Mouse (Mus musculus) ES-E14 (cell line): Measurements from ENCODE around the gene Sarm1. TPM values are rescaled to one million over a fixed set of nuclear protein-coding genes. Genes with fewer than 3 reads are reported as not detected.

Source experiments
- DNase-seq: peaks from one replicate; pipeline ENCODE4 v3.0.0-alpha.2; 2013; ENCODE audit warnings: low read depth, low spot score
- H3K27ac ChIP-seq: 2 replicates; pipeline ENCODE4 v1.5.1; 2012; ENCODE audit warnings: low read depth, mild to moderate bottlenecking, low read length, moderate library complexity, mixed read lengths; ENCODE audit not compliant: poor library complexity, insufficient read depth, severe bottlenecking
- H3K36me3 ChIP-seq: 2 replicates; pipeline ENCODE4 v1.6.1; 2012; ENCODE audit warnings: mild to moderate bottlenecking, low read length, moderate library complexity, mixed read lengths; ENCODE audit not compliant: control insufficient read depth, poor library complexity, insufficient read depth, severe bottlenecking
- H3K4me1 ChIP-seq, 2 experiments: fragments of 150-350 bp in 1 of 2; sonication (generic) in 1 of 2; 2 replicates each; pipeline ENCODE4 v1.6.1; 2012; ENCODE audit warnings: low read length in 2 of 2, mild to moderate bottlenecking in 1 of 2, mixed read lengths in 1 of 2; ENCODE audit not compliant: control insufficient read depth in 2 of 2, insufficient read depth in 2 of 2, poor library complexity in 1 of 2
- H3K4me3 ChIP-seq, 2 experiments: fragments of 150-350 bp in 1 of 2; sonication (generic) in 1 of 2; 2 replicates each; pipeline ENCODE4 v1.5.1; 2012; ENCODE audit warnings: low read length in 2 of 2, low read depth in 1 of 2, mild to moderate bottlenecking in 1 of 2, mixed read lengths in 1 of 2; ENCODE audit not compliant: insufficient read depth in 1 of 2, poor library complexity in 1 of 2, severe bottlenecking in 1 of 2
- H3K9ac ChIP-seq: 2 replicates; pipeline ENCODE4 v1.6.1; 2012; ENCODE audit warnings: low read depth, mild to moderate bottlenecking, low read length, mixed read lengths; ENCODE audit not compliant: poor library complexity, insufficient read depth, severe bottlenecking
- H3K9me3 ChIP-seq: fragments of 150-350 bp; sonication (generic); 2 replicates; pipeline ENCODE4 v1.6.1; 2012; ENCODE audit warnings: low read depth, mild to moderate bottlenecking, low read length; ENCODE audit not compliant: control insufficient read depth, insufficient read depth
- CHD2 ChIP-seq: IDR thresholded peaks from 2 replicates; pipeline ENCODE4 v1.6.1; 2014; ENCODE audit warnings: mild to moderate bottlenecking, low read depth, low read length, inconsistent platforms
- HCFC1 ChIP-seq: IDR thresholded peaks from 2 replicates; pipeline ENCODE4 v1.6.1; 2012; ENCODE audit warnings: low read length, inconsistent platforms, borderline replicate concordance; ENCODE audit not compliant: insufficient read depth
- MAFK ChIP-seq: IDR thresholded peaks from 2 replicates; pipeline ENCODE4 v1.6.1; 2014; ENCODE audit warnings: mild to moderate bottlenecking, low read depth, low read length, inconsistent platforms; ENCODE audit not compliant: insufficient read depth
- ZC3H11A ChIP-seq: IDR thresholded peaks from 2 replicates; pipeline ENCODE4 v1.6.1; 2012; ENCODE audit warnings: low read depth, mild to moderate bottlenecking, inconsistent platforms, low read length, borderline replicate concordance
- ZNF384 ChIP-seq: IDR thresholded peaks from 2 replicates; pipeline ENCODE4 v1.6.1; 2012; ENCODE audit warnings: low read depth, low read length, inconsistent platforms
- in situ Hi-C, 2 experiments: fragments of 600-800 bp; cut with MboI; formaldehyde crosslinking; loops; one replicate each; pipeline ENCODE4 v1.15.1; 2025; ENCODE audit warnings: low sequenced_read_pairs in 2 of 2, inconsistent platforms in 1 of 2; ENCODE audit not compliant: unreplicated experiment in 2 of 2
- total RNA-seq: library from RNA; depleted of rRNA; stranded (reverse); fragments of 300-350 nt; gene quantifications from 2 replicates; pipeline ENCODE4 v1.2.3, GENCODE M21; 2012; rRNA removed

Gene Sarm1
- total RNA-seq, 1 experiment = 3.7 TPM

DNA sequence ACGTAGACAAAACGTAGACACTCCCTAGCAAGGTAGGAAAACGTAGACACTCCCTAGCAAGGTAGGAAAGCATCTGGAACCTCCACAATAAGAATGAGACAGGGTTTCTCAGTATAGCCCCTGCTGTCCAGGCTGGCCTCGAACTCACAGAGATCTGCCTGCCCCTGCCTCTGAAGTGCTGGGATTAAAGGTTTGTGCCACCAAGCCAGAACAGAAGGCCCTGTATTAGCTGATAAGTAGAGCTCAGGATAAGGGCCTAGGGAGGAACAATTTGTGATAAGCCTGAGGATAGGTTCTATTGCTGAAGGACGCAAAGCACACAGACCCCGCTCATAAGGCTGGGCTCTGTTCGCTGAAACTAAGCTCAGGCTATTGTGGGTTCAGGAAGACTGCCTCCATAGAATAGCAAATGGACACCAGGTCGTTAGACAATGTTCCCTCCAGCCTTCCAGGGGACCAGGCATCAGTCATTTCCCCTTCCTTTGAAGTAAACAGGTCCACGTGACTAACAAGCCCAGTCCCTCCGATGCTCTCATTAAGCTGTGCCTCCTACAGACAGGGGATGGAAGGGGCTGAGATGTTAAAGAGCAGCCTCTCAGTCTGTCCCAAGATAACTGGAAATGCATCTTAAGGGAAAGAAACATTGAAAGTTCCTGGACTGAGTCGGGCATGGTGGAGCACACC lies 67.2 kb downstream of the Sarm1 start:
- no peak for TF ChIP-seq CHD2
- no peak for TF ChIP-seq ZNF384
- TF ChIP-seq ZC3H11A = no peak
- TF ChIP-seq MAFK = no peak
- no peak for TF ChIP-seq HCFC1
- DNase-seq = no peak
- Histone ChIP-seq H3K4me3 (no peak overlapping the region), H3K4me1 (peaks cover 10 to 26% of the 10 kb centered on the region in 2 experiments), H3K9me3 (no peaks in the 10 kb centered on the region), H3K9ac (no peak overlapping the region), H3K27ac (no peak overlapping the region), H3K36me3 (no peaks in the 10 kb centered on the region)
- in situ Hi-C loops = no loop called here

- Histone ChIP-seq H3K27ac (no peak overlapping the region), H3K9ac (no peak overlapping the region)
These were observed 69.2 kb downstream of the Sarm1 start for GRCm38 (mm10) chr11:78428309-78428708.

GRCm38 (mm10) chr11:78427655-78428054 lies 69.9 kb downstream of the Sarm1 start:
- in situ Hi-C loops = no loop called here
- no peak for DNase-seq
- TF ChIP-seq HCFC1 (no peak), ZNF384 (no peak), CHD2 (no peak), ZC3H11A (no peak), MAFK (no peak)

More at GRCm38 (mm10) chr11:78428309-78428708, 69.2 kb downstream of the Sarm1 start:
- Histone ChIP-seq H3K36me3 (no peaks in the 10 kb centered on the region), H3K4me1 (peaks cover 10 to 16% of the 10 kb centered on the region in 2 experiments), H3K9me3 (no peaks in the 10 kb centered on the region), H3K4me3 (no peak overlapping the region)
- in situ Hi-C loops = no loop called here
- peak; percentile 45 for DNase-seq
- peak; percentile 52; the same call in 1 of the 2 replicates for TF ChIP-seq ZNF384
- TF ChIP-seq CHD2 = no peak
- no peak for TF ChIP-seq HCFC1

GRCm38 (mm10) chr11:78425572-78425971 lies 72.0 kb downstream of the Sarm1 start:
- Histone ChIP-seq H3K9ac (no peak overlapping the region), H3K4me3 (no peak overlapping the region), H3K9me3 (no peaks in the 10 kb centered on the region), H3K36me3 (no peaks in the 10 kb centered on the region), H3K27ac (no peak overlapping the region), H3K4me1 (peaks cover 13 to 25% of the 10 kb centered on the region in 2 experiments)
- in situ Hi-C loops = no loop called here
- TF ChIP-seq CHD2 (no peak), HCFC1 (no peak), MAFK (no peak), ZC3H11A (no peak), ZNF384 (no peak)
- DNase-seq = no peak

More at GRCm38 (mm10) chr11:78427655-78428054, 69.9 kb downstream of the Sarm1 start:
- Histone ChIP-seq H3K27ac (no peak overlapping the region), H3K9me3 (no peaks in the 10 kb centered on the region), H3K36me3 (no peaks in the 10 kb centered on the region), H3K9ac (no peak overlapping the region), H3K4me1 (peaks cover 10 to 16% of the 10 kb centered on the region in 2 experiments), H3K4me3 (no peak overlapping the region)

DNA sequence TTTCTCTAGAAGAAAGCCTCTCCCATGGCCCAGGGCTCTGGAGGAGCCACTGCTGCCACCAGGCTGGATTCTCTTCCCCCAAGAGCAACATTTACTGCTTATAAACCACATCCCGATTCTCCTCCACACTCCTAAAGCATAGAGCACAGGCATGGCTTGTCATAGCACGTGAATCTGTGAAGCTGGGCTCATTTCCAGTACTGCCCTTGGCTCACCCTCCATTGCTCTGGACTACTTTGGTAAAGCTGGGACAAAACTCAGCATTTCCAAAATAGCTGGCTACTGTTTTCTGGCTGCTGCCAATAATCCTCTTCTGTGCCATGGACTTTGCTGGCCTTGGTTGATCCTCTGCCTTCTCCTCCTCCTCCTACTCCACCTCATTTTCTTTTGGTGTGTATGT lies 73.2 kb downstream of the Sarm1 start:
- no peak for DNase-seq

More for the DNA sequence above, 73.2 kb downstream of the Sarm1 start:
- Histone ChIP-seq H3K36me3 (no peaks in the 10 kb centered on the region), H3K9ac (no peak overlapping the region), H3K27ac (no peak overlapping the region), H3K4me1 (peaks cover 12 to 29% of the 10 kb centered on the region in 2 experiments), H3K9me3 (no peaks in the 10 kb centered on the region), H3K4me3 (no peak overlapping the region)
- in situ Hi-C loops = no loop called here
- TF ChIP-seq HCFC1 (no peak), CHD2 (no peak), MAFK (no peak), ZNF384 (no peak), ZC3H11A (no peak)

Other genes starting within 250 kb of the Sarm1 start
- 210 and 285 TPM in 2 replicates for gene 2610507B11Rik, start 236.0 kb downstream of the Sarm1 start, total RNA-seq
- 2.0 TPM in 2 replicates for gene BC030499, start 206.9 kb downstream of the Sarm1 start, total RNA-seq
- 58.2 and 96.2 TPM in 2 replicates for gene Spag5, start 196.2 kb downstream of the Sarm1 start, total RNA-seq
- gene Aldoc, start 174.8 kb downstream of the Sarm1 start, total RNA-seq = 5.0 and 9.8 TPM in 2 replicates
- 45.7 and 78.9 TPM in 2 replicates for gene Pigs, start 169.3 kb downstream of the Sarm1 start, total RNA-seq
- 22.2 and 24.5 TPM in 2 replicates for gene Unc119, start 154.3 kb downstream of the Sarm1 start, total RNA-seq
- not detected in 2 replicates for gene Foxn1, start 111.2 kb downstream of the Sarm1 start, total RNA-seq
- 0.13 TPM in 1 of 2 replicates, not detected in the other for gene Slc13a2, start 75.5 kb downstream of the Sarm1 start, total RNA-seq
- gene Slc46a1, start 32.1 kb downstream of the Sarm1 start, total RNA-seq = 21.4 and 29.0 TPM in 2 replicates
- 0.26 TPM in 1 of 2 replicates, not detected in the other for gene Vtn, start 1.3 kb upstream of the Sarm1 start, total RNA-seq
- 0.31 and 0.32 TPM in 2 replicates for gene Sebox, start 5.7 kb upstream of the Sarm1 start, total RNA-seq
- gene Tmem199, start 14.4 kb upstream of the Sarm1 start, total RNA-seq = 73.1 and 73.8 TPM in 2 replicates
- gene Poldip2, start 14.4 kb upstream of the Sarm1 start, total RNA-seq = 88.3 and 88.5 TPM in 2 replicates
- gene Tnfaip1, start 38.6 kb upstream of the Sarm1 start, total RNA-seq = 18.0 and 28.3 TPM in 2 replicates
- 45.8 and 59.2 TPM in 2 replicates for gene Ift20, start 38.6 kb upstream of the Sarm1 start, total RNA-seq
- 248 and 312 TPM in 2 replicates for gene Tmem97, start 53.0 kb upstream of the Sarm1 start, total RNA-seq
- 20.9 and 24.7 TPM in 2 replicates for gene Nlk, start 199.6 kb upstream of the Sarm1 start, total RNA-seq